8 mouse cellular contexts compared by ENCODE assay signal in the genomic region with DNA sequence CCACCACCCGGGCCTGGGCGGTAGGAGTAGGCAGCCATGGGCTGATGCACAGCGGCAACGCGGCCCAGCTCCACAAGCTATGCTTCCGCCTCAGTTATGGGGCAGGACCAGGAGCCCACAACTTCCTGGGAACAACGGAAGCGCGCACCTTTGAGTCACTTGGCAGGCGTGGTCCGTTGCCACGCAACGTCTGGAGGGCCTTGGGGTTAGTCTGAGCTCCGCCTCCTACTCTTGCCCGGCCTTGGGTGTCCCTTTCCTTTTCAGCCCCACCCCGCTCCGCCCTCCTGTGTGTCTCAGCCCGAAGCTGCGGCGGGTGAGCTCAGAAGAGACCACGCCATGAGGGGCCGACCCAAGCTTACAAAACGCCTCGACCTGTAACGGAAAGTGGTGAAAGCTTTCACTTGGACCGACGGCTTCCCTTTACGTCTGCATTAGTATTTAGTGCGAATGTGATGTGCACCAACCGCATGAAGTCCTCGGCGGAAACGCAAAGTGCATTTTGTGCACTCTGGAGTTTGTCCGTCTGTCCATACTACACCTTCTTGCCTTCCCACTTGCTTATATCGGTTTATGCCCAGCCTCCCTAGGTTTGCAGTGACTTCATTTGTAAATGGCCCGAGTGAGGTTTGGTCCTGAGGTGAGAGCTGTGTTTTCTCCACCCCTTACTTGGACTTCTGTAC. TPM values are rescaled to one million over a fixed set of nuclear protein-coding genes. Genes with fewer than 3 reads are reported as not detected.
DNase-seq lines count a peak whose midpoint lies in the region; ATAC-seq and TF ChIP-seq lines count a peak whose summit lies in the region.

Gene Pdcd6 (minus strand): TSS at position 411 of the 680 bp plus-strand sequence.

- peak; percentile 99 for ATAC-seq in heart, embryonic 15.5 days (replicated peaks; ENCODE audit: insufficient number of reproducible peaks, insufficient read depth, low FRiP score, low read depth)
- peak; percentile 99 for ATAC-seq in liver, embryonic 14.5 days (ENCODE audit: insufficient read depth)
- peak; percentile 98 for ATAC-seq in neural tube, embryonic 11.5 days (ENCODE audit: insufficient read depth, low FRiP score, low TSS enrichment)
- ATAC-seq in stomach, postnatal 0 days (ENCODE audit: low FRiP score, low TSS enrichment), result peak; percentile 99

- H3K27me3 ChIP-seq in forebrain, embryonic 10.5 days (ENCODE audit: poor library complexity, severe bottlenecking), result no peaks in the 10 kb centered on the region
- H3K27me3 ChIP-seq in heart, embryonic 15.5 days, result no peaks in the 10 kb centered on the region
- H3K27me3 ChIP-seq in liver, embryonic 14.5 days (ENCODE audit: control insufficient read depth, insufficient read depth, low read length), result no peaks in the 10 kb centered on the region
- no peaks in the 10 kb centered on the region for H3K27me3 ChIP-seq in neural tube, embryonic 11.5 days (ENCODE audit: control insufficient read depth, insufficient read depth, low read length)
- no peaks in the 10 kb centered on the region for H3K27me3 ChIP-seq in stomach, postnatal 0 days (ENCODE audit: control insufficient read depth, insufficient read depth, low read length)

- WGBS in forebrain, embryonic 10.5 days, result under 1% methylated on average over 36 of the region's 36 CpGs
- under 1% methylated on average over 36 of the region's 36 CpGs for WGBS in heart, embryonic 15.5 days
- under 1% methylated on average over 36 of the region's 36 CpGs for WGBS in liver, embryonic 14.5 days (ENCODE audit: insufficient replicate concordance)
- WGBS in neural tube, embryonic 11.5 days, result under 1% methylated on average over 36 of the region's 36 CpGs
- WGBS in stomach, postnatal 0 days, result under 1% methylated on average over 36 of the region's 36 CpGs

- no peaks in the 10 kb centered on the region for H3K9me3 ChIP-seq in forebrain, embryonic 10.5 days
- H3K9me3 ChIP-seq in heart, embryonic 15.5 days (replicated peaks), result no peaks in the 10 kb centered on the region
- H3K9me3 ChIP-seq in liver, embryonic 14.5 days (ENCODE audit: control insufficient read depth, low read length), result no peaks in the 10 kb centered on the region
- H3K9me3 ChIP-seq in neural tube, embryonic 11.5 days (ENCODE audit: control insufficient read depth, low read length), result no peaks in the 10 kb centered on the region
- no peaks in the 10 kb centered on the region for H3K9me3 ChIP-seq in stomach, postnatal 0 days (ENCODE audit: control insufficient read depth, low read length)

- TF ChIP-seq CTCF in liver, embryonic 14.5 days (IDR thresholded peaks at IDR 0.05; ENCODE audit: low read depth), result no peak
- TF ChIP-seq CTCF in stomach, postnatal 0 days (IDR thresholded peaks at IDR 0.05; ENCODE audit: low read depth), result no peak

- H3K9ac ChIP-seq in heart, embryonic 15.5 days, result peak within 1 kb of the TSS; percentile 92
- peak within 1 kb of the TSS; percentile 91 for H3K9ac ChIP-seq in liver, embryonic 14.5 days (replicated peaks)
- H3K9ac ChIP-seq in neural tube, embryonic 11.5 days (ENCODE audit: low read length), result peak within 1 kb of the TSS; percentile 86
- peak within 1 kb of the TSS; percentile 91 for H3K9ac ChIP-seq in stomach, postnatal 0 days (ENCODE audit: low read length)

- peak within 1 kb of the TSS; percentile 86 for H3K27ac ChIP-seq in forebrain, embryonic 10.5 days
- H3K27ac ChIP-seq in heart, embryonic 15.5 days, result peak within 1 kb of the TSS; percentile 85
- H3K27ac ChIP-seq in liver, embryonic 14.5 days, result peak within 1 kb of the TSS; percentile 48
- H3K27ac ChIP-seq in neural tube, embryonic 11.5 days (ENCODE audit: low read depth, low read length), result peak within 1 kb of the TSS; percentile 42; the same call in 1 of the 2 replicates
- H3K27ac ChIP-seq in stomach, postnatal 0 days (replicated peaks), result peak within 1 kb of the TSS; percentile 89

- H3K4me3 ChIP-seq in forebrain, embryonic 10.5 days, result peak within 1 kb of the TSS; percentile 90
- peak within 1 kb of the TSS; percentile 97 for H3K4me3 ChIP-seq in heart, embryonic 15.5 days
- H3K4me3 ChIP-seq in liver, embryonic 14.5 days (ENCODE audit: insufficient read depth in 1 of 2, low read depth in 2 of 2, low read length in 2 of 2), result peak within 1 kb of the TSS; percentile 79 to 97
- peak within 1 kb of the TSS; percentile 84 for H3K4me3 ChIP-seq in neural tube, embryonic 11.5 days (ENCODE audit: low read depth, low read length)
- peak within 1 kb of the TSS; percentile 89 for H3K4me3 ChIP-seq in stomach, postnatal 0 days (ENCODE audit: low read depth, low read length)

- no peak for TF ChIP-seq EP300 in liver, embryonic 14.5 days (IDR thresholded peaks at IDR 0.05; ENCODE audit: low read depth)
- no peak for TF ChIP-seq EP300 in stomach, postnatal 0 days (optimal IDR thresholded peaks at IDR 0.05)

- peaks cover 18% of the 10 kb centered on the region for H3K4me1 ChIP-seq in forebrain, embryonic 10.5 days
- peaks cover 14% of the 10 kb centered on the region for H3K4me1 ChIP-seq in heart, embryonic 15.5 days (replicated peaks)
- peaks cover 14 to 18% of the 10 kb centered on the region in 2 experiments for H3K4me1 ChIP-seq in liver, embryonic 14.5 days (replicated peaks; ENCODE audit: control insufficient read depth in 2 of 2, insufficient read depth in 2 of 2, low read length in 1 of 2)
- peaks cover 6% of the 10 kb centered on the region; the same call in 1 of the 2 replicates for H3K4me1 ChIP-seq in neural tube, embryonic 11.5 days (ENCODE audit: control insufficient read depth, insufficient read depth, low read length)
- H3K4me1 ChIP-seq in stomach, postnatal 0 days (replicated peaks; ENCODE audit: control insufficient read depth, insufficient read depth), result no peaks in the 10 kb centered on the region

- H3K36me3 ChIP-seq in forebrain, embryonic 10.5 days (replicated peaks), result peaks cover 39% of the 10 kb centered on the region
- peaks cover 36% of the 10 kb centered on the region for H3K36me3 ChIP-seq in heart, embryonic 15.5 days
- peaks cover 11% of the 10 kb centered on the region for H3K36me3 ChIP-seq in liver, embryonic 14.5 days (replicated peaks; ENCODE audit: control insufficient read depth, insufficient read depth, low read depth)
- H3K36me3 ChIP-seq in neural tube, embryonic 11.5 days (ENCODE audit: control insufficient read depth, insufficient read depth, low read length), result peaks cover 3% of the 10 kb centered on the region; the same call in 1 of the 2 replicates
- peaks cover 9% of the 10 kb centered on the region for H3K36me3 ChIP-seq in stomach, postnatal 0 days (ENCODE audit: control insufficient read depth, insufficient read depth, low read length)

- peak within 1 kb of the TSS; percentile 89 for H3K4me2 ChIP-seq in heart, embryonic 15.5 days
- H3K4me2 ChIP-seq in liver, embryonic 14.5 days (ENCODE audit: low read depth), result peak within 1 kb of the TSS; percentile 93
- H3K4me2 ChIP-seq in neural tube, embryonic 11.5 days (ENCODE audit: low read depth), result peak within 1 kb of the TSS; percentile 72
- H3K4me2 ChIP-seq in stomach, postnatal 0 days (replicated peaks; ENCODE audit: low read depth), result peak within 1 kb of the TSS; percentile 78

- DNase-seq in CD8-positive naive resting alpha-beta T cell, adult 2 months (ENCODE audit: low read depth in 2 of 2, low spot score in 2 of 2), result peak; percentile 89
- peak; percentile 98 for DNase-seq in c-Kit-positive CD71-negative TER-119-negative erythroid progenitor cells, embryonic 14.5 days (ENCODE audit: low read depth)
- DNase-seq in forebrain, embryonic 10.5 days (ENCODE audit: extremely low spot score, low spot score), result peak; percentile 92
- DNase-seq in kidney, postnatal 25 days, result peak; percentile 95 to 98
- DNase-seq in liver, embryonic 14.5 days (ENCODE audit: low read depth in 3 of 3, low spot score in 3 of 3), result peak; percentile 95 to 98 (median 96)
- peak; percentile 91 for DNase-seq in neural tube, embryonic 11.5 days (ENCODE audit: low spot score)
- DNase-seq in stomach, postnatal 0 days (ENCODE audit: low spot score), result peak; percentile 98

RNA-seq across cellular contexts. Expression of gene Pdcd6, which starts in this region (rescaled TPM):
- 129 and 130 TPM in 2 replicates for polyA plus RNA-seq in forebrain, embryonic 10.5 days (2016; fragmentation: Nextera tagmentation; extraction: Ambion mirVana)
- polyA plus RNA-seq in heart, embryonic 15.5 days (2015; fragmentation: Nextera tagmentation; extraction: Ambion mirVana), result 83.0 and 93.8 TPM in 2 replicates
- polyA plus RNA-seq in liver, embryonic 14.5 days (2012; rRNA removed), result 49.8 and 56.0 TPM in 2 replicates
- polyA plus RNA-seq in liver, embryonic 14.5 days (2014; fragmentation: Nextera tagmentation; extraction: Ambion mirVana), result 73.4 and 80.9 TPM in 2 replicates
- 124 and 128 TPM in 2 replicates for polyA plus RNA-seq in neural tube, embryonic 11.5 days (2014; fragmentation: Nextera tagmentation; extraction: Ambion mirVana)
- polyA plus RNA-seq in stomach, postnatal 0 days (2015; fragmentation: Nextera tagmentation; extraction: Ambion mirVana), result 138 and 142 TPM in 2 replicates

Comparison
In these comparisons a context has a peak if more than half of its experiments do, and no peak if none do; other contexts are left out.
1. Peak in every context shown above with its lines: DNase-seq, ATAC-seq, H3K4me3 ChIP-seq and H3K27ac ChIP-seq.